Mouse (Mus musculus) mouse trophoblast stem cell (cell line): ENCODE data around the gene Arhgef12.

Experiments used
- in situ Hi-C, 2 experiments: fragments of 300-500 bp; cut with MseI, MboI; formaldehyde crosslinking; loops; 2 replicates in 1 of 2; 3 replicates in 1 of 2; pipeline ENCODE4 v1.15.1; 2025

Gene Arhgef12

DNA sequence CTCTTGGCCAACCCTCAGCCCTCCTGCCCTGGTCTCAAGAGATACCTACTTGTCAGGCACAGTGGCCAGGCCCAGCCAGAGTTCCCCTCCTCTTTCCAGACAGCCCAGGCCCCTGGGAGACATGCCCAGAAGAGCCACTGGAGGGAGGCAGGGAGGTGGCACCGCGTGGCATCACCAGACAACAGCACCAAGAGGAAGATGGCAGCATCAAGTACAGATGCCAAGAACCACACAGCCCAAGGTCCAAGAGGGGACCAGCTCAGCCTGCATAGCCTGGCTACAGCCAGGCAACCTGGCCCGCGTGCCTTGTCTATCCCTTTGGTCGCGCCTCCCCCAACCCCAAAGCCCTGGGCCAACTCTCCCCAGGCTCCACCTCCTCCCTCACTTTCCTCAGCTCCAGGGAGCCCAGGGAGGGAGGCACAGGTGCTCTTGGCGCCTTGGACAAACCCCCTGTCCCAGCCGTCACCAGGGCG, 163.9 kb downstream of the Arhgef12 start:
- in situ Hi-C loops: loop anchor here (5.0 to 25.0 kb wide), 4 partner anchors 256 to 606 kb away; no protein-coding TSS in a partner anchor

DNA sequence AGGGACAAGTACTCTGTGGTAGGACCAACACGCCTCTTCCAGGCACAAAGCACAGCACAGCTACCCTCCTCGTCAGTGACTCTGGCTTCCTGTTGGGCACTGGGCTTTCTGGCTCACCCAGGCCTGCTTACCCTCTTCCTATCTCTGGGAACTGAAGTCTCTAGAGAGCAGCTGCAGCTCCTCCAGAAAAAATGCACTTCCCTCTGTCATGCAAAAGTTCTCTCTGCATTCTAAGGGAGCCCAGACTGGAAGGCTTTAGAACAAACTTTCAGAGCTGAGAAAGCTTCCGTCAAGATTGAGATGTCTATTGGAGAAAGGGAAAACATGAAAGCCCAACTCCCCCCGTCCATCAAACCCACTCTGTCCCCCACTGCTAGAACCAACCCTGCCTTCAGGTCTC, 164.9 kb downstream of the Arhgef12 start:
- in situ Hi-C loops: loop anchor here (5.0 to 25.0 kb wide), 4 partner anchors 255 to 605 kb away; no protein-coding TSS in a partner anchor

DNA sequence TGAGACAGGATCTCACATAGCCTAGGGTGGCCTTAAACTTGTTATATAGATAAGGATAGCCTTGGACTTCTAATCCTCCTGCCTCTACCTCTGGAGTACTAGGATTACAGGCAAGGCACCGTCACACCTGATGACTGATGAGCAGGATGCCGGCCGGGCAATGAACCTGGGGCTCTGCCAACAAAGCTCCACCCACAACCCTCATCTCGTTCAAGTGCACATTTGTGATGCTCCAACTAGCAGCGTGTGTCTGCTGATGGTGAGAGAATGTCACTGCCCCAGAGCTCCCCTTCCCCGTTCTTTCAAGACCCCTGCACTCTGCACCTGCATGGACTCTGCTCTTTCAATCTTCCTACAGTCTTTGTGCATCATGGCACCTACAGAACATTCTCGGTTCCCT, 174.9 kb downstream of the Arhgef12 start:
- in situ Hi-C loops: loop anchor here (25.0 kb wide), 2 partner anchors 245 to 595 kb away; no protein-coding TSS in a partner anchor

DNA sequence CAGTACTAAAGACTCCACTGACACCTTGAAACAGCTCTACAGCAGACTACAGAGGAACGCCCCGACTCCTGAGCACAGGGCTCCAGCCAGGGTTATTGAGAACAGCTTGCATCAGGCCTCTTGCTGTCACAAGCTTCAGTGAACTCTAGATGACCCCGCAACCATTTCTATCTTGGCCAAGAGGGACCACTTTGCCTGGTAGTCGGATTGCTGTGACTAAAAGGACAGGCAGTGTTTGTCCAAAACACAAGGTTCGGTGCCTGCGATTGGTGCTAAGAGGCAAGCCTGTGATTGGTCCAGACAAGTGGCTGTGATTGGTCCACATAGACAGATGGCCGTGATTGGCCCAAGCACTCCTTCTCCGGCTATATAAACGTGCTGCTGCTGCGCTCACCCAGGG, 179.5 kb downstream of the Arhgef12 start:
- in situ Hi-C loops: loop anchor here (25.0 kb wide), 2 partner anchors 240 to 590 kb away; no protein-coding TSS in a partner anchor

DNA sequence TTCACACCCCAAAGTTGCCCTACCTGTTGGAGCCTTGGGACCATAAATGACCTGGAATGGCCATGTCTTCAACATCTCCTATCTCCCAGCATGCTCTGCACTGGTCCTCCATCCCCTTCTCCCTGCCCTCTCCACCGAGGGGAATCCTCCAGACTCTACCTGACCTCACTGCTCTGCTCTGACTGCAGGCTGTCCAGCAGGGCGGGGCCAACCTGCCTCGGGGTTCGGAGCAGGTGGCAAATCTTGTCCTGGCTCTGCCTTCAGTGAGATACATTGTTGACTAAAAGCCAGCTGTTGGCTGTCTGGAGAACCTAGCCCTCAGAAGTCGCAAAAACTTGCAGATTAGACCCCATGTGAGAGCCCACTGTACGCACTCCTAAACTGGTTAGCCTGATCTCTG, 180.5 kb downstream of the Arhgef12 start:
- in situ Hi-C loops: loop anchor here (25.0 kb wide), 2 partner anchors 239 to 589 kb away; no protein-coding TSS in a partner anchor

DNA sequence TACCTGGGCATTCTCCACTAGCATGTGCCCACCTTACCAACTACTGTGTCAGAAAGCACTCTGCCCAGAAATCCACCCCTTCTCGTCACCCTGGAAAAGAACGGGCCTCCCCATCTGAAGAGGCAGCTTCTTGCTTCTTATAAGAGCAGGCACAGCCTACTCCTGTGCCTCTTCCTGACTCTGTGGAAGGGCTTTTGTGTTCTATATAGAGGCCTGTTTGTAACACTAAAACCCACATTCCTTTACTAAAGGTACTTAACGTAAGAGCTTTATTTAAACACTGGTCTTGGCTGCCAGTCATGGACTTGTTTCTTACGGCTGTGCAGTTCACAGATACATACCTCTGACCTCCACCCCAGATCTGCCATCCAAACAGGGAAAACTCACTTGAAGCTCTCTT, 185.2 kb downstream of the Arhgef12 start:
- in situ Hi-C loops: no loop called here

DNA sequence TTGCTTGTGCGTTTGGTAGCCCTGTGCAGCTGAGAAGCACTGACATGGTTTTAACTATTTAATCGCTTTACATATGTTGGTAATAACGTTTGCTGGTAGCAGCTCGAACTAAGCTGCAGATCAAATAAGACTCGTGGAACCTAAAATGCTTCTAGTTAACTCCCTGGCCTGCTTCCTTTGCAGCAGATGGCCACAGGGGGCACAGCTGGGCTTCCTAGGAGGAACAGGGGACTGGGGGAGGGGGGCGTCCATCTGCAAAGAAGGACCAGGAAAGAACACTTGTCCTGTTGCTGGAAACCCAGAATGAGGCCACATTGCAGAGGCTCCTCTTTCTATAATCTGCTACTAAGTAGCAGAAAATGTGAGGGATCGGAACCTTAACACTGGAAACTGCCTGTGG, 186.8 kb downstream of the Arhgef12 start:
- in situ Hi-C loops: no loop called here

DNA sequence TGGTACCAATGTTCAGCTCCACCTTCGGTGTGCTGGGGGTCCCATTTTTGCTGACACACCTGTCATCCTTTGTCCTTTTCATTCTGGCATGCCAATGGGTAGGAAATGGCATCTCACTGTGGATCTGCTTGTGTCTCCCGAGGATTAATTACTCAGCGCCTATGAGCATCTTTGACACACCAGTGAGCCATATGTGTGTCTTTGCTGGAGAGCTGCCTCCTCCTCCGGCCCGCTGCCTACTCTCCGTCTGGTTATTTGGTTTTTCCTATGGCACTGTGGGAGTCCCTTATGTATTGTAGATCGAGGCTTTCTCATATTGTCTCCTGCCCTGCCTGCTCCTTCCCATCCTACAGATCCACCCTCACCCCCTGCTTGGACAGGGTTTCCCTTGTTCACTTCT, 189.1 kb downstream of the Arhgef12 start:
- in situ Hi-C loops: no loop called here
